In genomic region chr5:24654491-24654890, GRCm38 (mm10) we compare ENCODE assay signal across 27 mouse cellular contexts.
"Had no signal": no experiment of that assay in that cellular context is flagged by ENCODE, and none has a peak within 500 bp of the region (broad histone marks: within the 10 kb centered on the region; RNA-seq: fewer than 3 reads in every experiment).

No protein-coding gene starts in this region.

- DNase-seq: gastrocnemius, postnatal 14 days; gastrocnemius, postnatal 36 days; heart, adult 2 months; heart, postnatal 14 days; heart, postnatal 36 days; kidney, adult 18-20 months; kidney, adult 8-10 months; kidney, postnatal 10 days; kidney, postnatal 25 days; kidney, postnatal 4 days; liver; liver, embryonic 13.5 days had no signal

- H3K27ac ChIP-seq: heart, adult 2 months; heart, embryonic 13.5 days; heart, embryonic 15.5 days; hindbrain, embryonic 10.5 days; hindbrain, embryonic 12.5 days; hindbrain, embryonic 14.5 days; intestine, embryonic 15.5 days; layer of hippocampus, adult 2 months; left cerebral cortex, adult 2 months; limb, embryonic 10.5 days; limb, embryonic 12.5 days; liver, embryonic 13.5 days had no signal

- ATAC-seq: hindbrain, embryonic 16.5 days; inflammation-experienced regulatory T-cells, adult 6 months; intestine, embryonic 15.5 days; intestine, postnatal 0 days had no signal

- H3K4me2 ChIP-seq: heart, embryonic 11.5 days; heart, embryonic 13.5 days; heart, embryonic 15.5 days; hindbrain, embryonic 12.5 days; hindbrain, embryonic 14.5 days; intestine, embryonic 15.5 days; limb, embryonic 12.5 days; liver, embryonic 11.5 days; liver, embryonic 13.5 days had no signal

- H3K9me3 ChIP-seq: heart, embryonic 13.5 days; heart, embryonic 15.5 days; hindbrain, embryonic 10.5 days; hindbrain, embryonic 12.5 days; intestine, embryonic 15.5 days; limb, embryonic 10.5 days; limb, embryonic 12.5 days; liver, embryonic 13.5 days had no signal

- H3K36me3 ChIP-seq: heart, embryonic 13.5 days; heart, embryonic 15.5 days; hindbrain, embryonic 10.5 days; hindbrain, embryonic 12.5 days; intestine, embryonic 15.5 days; limb, embryonic 10.5 days; limb, embryonic 12.5 days; liver, embryonic 13.5 days had no signal

- H3K4me1 ChIP-seq: heart, embryonic 13.5 days; heart, embryonic 15.5 days; hindbrain, embryonic 10.5 days; hindbrain, embryonic 12.5 days; limb, embryonic 10.5 days; limb, embryonic 12.5 days had no signal

- H3K27me3 ChIP-seq: intestine, embryonic 15.5 days had no signal

- H3K4me3 ChIP-seq: heart, adult 2 months; heart, embryonic 13.5 days; heart, embryonic 15.5 days; hindbrain, embryonic 10.5 days; hindbrain, embryonic 12.5 days; intestine, embryonic 15.5 days; layer of hippocampus, adult 2 months; left cerebral cortex, adult 2 months; limb, embryonic 10.5 days; limb, embryonic 12.5 days; liver, embryonic 13.5 days had no signal

- H3K9ac ChIP-seq: heart, embryonic 13.5 days; heart, embryonic 15.5 days; hindbrain, embryonic 12.5 days; hindbrain, embryonic 14.5 days; intestine, embryonic 15.5 days; limb, embryonic 12.5 days; liver, embryonic 13.5 days had no signal
